14 mouse cellular contexts compared by ENCODE assay signal in genomic region chr8:48688706-48689105, GRCm38 (mm10).
"Had no signal": no experiment of that assay in that cellular context is flagged by ENCODE, and none has a peak within 500 bp of the region (broad histone marks: within the 10 kb centered on the region; RNA-seq: fewer than 3 reads in every experiment).

No protein-coding gene starts in this region.

- H3K27me3 ChIP-seq: limb, embryonic 12.5 days; neural tube, embryonic 15.5 days had no signal

- H3K27ac ChIP-seq: limb, embryonic 12.5 days; midbrain, embryonic 10.5 days; neural tube, embryonic 15.5 days; stomach, postnatal 0 days had no signal

- H3K4me3 ChIP-seq: limb, embryonic 12.5 days; midbrain, embryonic 10.5 days; myocyte; neural tube, embryonic 15.5 days had no signal

- H3K36me3 ChIP-seq: limb, embryonic 12.5 days; midbrain, embryonic 10.5 days; neural tube, embryonic 15.5 days had no signal

- DNase-seq: kidney, adult 11 months; kidney, adult 9 months; layer of hippocampus, adult 9-11 months; layer of hippocampus, postnatal 36 days; midbrain, embryonic 14.5 days; right cerebral cortex, adult 18-20 months; right cerebral cortex, postnatal 25 days; thymus, postnatal 4 days had no signal

- H3K9me3 ChIP-seq: limb, embryonic 12.5 days; midbrain, embryonic 10.5 days; neural tube, embryonic 15.5 days had no signal

- H3K4me2 ChIP-seq: limb, embryonic 12.5 days; liver, embryonic 11.5 days; neural tube, embryonic 15.5 days had no signal

- H3K9ac ChIP-seq: limb, embryonic 12.5 days; neural tube, embryonic 15.5 days had no signal
